Mouse (Mus musculus) layer of hippocampus, adult 18-20 months (tissue): ENCODE results near the gene Cerkl. TPM values are rescaled to one million over a fixed set of nuclear protein-coding genes. Genes with fewer than 3 reads are reported as not detected.

Experiments
- DNase-seq, 2 experiments: peaks; one replicate each; pipeline ENCODE4 v3.0.0; 2022; ENCODE audit warnings: low spot score in 2 of 2
- total RNA-seq, 2 experiments: library from RNA; stranded (reverse); gene quantifications; 2 replicates each; pipeline ENCODE4 v1.2.3; 2021

Cerkl gene
- total RNA-seq, 2 experiments from 2014 or later = 7.8 to 8.4 TPM

- DNase-seq = no peak
Observed at GRCm38 (mm10) chr2:79378346-79379086, 78.1 kb downstream of the Cerkl start.

GRCm38 (mm10) chr2:79372486-79373200, 83.9 kb downstream of the Cerkl start:
- DNase-seq = peak in 1 of 2 experiments; percentile 32

- DNase-seq = no peak
Observed at GRCm38 (mm10) chr2:79372154-79372467, 84.5 kb downstream of the Cerkl start.

GRCm38 (mm10) chr2:79371326-79372153, 85.0 kb downstream of the Cerkl start:
- DNase-seq = no peak

- DNase-seq = peak in 1 of 2 experiments; percentile 51
Observed at GRCm38 (mm10) chr2:79370711-79371312, 85.8 kb downstream of the Cerkl start.

GRCm38 (mm10) chr2:79369905-79370304, 86.7 kb downstream of the Cerkl start:
- DNase-seq = no peak

- no peak for DNase-seq
Observed at GRCm38 (mm10) chr2:79369061-79369524, 87.5 kb downstream of the Cerkl start.

- DNase-seq = no peak
Observed at GRCm38 (mm10) chr2:79368661-79369060, 87.9 kb downstream of the Cerkl start.

- DNase-seq = no peak
Observed at GRCm38 (mm10) chr2:79367451-79368450, 88.8 kb downstream of the Cerkl start.

GRCm38 (mm10) chr2:79363920-79364319, 92.7 kb downstream of the Cerkl start:
- no peak for DNase-seq

GRCm38 (mm10) chr2:79362029-79362428, 94.6 kb downstream of the Cerkl start:
- DNase-seq = peak; percentile 71 to 88

GRCm38 (mm10) chr2:79357835-79358234, 98.8 kb downstream of the Cerkl start:
- DNase-seq = peak; percentile 47 to 76

- DNase-seq = peak in 1 of 2 experiments; percentile 29
Observed at GRCm38 (mm10) chr2:79354773-79355172, 101.8 kb downstream of the Cerkl start.

- DNase-seq = no peak
Observed at GRCm38 (mm10) chr2:79352100-79352802, 104.3 kb downstream of the Cerkl start.

GRCm38 (mm10) chr2:79351179-79352099, 105.1 kb downstream of the Cerkl start:
- no peak for DNase-seq

GRCm38 (mm10) chr2:79343115-79343514, 113.5 kb downstream of the Cerkl start:
- no peak for DNase-seq

- peak in 1 of 2 experiments; percentile 19 for DNase-seq
Observed at GRCm38 (mm10) chr2:79339003-79339402, 117.6 kb downstream of the Cerkl start.

- no peak for DNase-seq
Observed at GRCm38 (mm10) chr2:79336141-79336540, 120.4 kb downstream of the Cerkl start.
